Mouse (Mus musculus) kidney, adult 2 months (tissue): Measurements from ENCODE around the gene Ptch1.

Experiments used
- CTCF ChIP-seq: fragments of 200-500 bp; conservative IDR thresholded peaks from 2 replicates; pipeline ENCODE4 v1.5.1; 2011; ENCODE audit warnings: low read depth, mild to moderate bottlenecking, control low read depth, low read length, moderate library complexity, mixed read lengths; ENCODE audit not compliant: insufficient read depth, insufficient read length
- POLR2A ChIP-seq: fragments of 200-500 bp; IDR thresholded peaks from one replicate; pipeline ENCODE4 v1.6.1; 2011; ENCODE audit warnings: low read depth, low read length, control low read depth

DNA sequence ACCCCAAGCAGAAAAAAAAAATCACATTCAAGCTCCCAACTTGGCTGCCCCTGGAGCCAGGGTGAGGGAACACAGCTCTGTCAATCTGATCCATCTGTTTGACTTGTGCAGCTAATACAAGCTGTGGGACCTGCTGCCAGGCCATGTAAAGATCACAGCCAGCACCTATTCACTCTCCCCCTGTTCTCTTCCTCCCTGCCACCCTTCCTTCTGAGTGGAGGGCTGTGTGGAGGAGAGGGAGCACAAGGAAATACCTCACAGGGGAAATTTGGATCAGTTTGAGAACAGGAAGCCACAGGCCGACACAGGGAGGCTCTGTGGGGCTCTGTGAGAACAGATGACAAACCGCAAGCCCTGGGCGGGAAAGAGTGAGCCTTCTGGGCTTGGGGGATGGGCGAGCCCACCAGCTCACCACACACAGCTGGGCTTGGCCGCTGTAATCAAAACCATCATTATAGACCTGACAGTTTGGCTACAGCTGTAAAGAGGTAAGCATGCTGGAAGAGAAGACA, 45.2 kb downstream of the Ptch1 start:
- TF ChIP-seq POLR2A (no peak), CTCF (no peak)
